Mouse (Mus musculus): ENCODE measurements around the gene Gm27021. TPM values are rescaled to one million over a fixed set of nuclear protein-coding genes. Genes with fewer than 3 reads are reported as not detected.
A peak's percentile ranks its signal among the peaks of the same experiment; 100 is the strongest.

Gene Gm27021
- total and polyA plus RNA-seq, 3 experiments: not detected

GRCm38 (mm10) chr8:120588908-120589771 is 78.7 kb downstream of the Gm27021 start, which contains the start of gene Gins2:
Gene Gins2, minus strand, starts transcription at chr8:120589304.
- Histone ChIP-seq H3K27ac (peak within 1 kb of the TSS; percentile 66), H3K36me3 (ENCODE audit: control insufficient read depth, insufficient read depth, low read length) (no peaks in the 10 kb centered on the region), H3K27me3 (ENCODE audit: control insufficient read depth, insufficient read depth, low read length) (no peaks in the 10 kb centered on the region), H3K79me2 (replicated peaks; ENCODE audit: control insufficient read depth, insufficient read depth, low read length) (no peaks in the 10 kb centered on the region), H3K9ac (ENCODE audit: low read depth, low read length) (peak within 1 kb of the TSS; percentile 55), H3K4me1 (ENCODE audit: control insufficient read depth, insufficient read depth, low read length) (peaks cover 2% of the 10 kb centered on the region; the same call in 1 of the 2 replicates), H3K4me3 (peak within 1 kb of the TSS; percentile 52)
- peak; percentile 98 to 100 for DNase-seq
- under 1% methylated on average over 67 of the region's 67 CpGs for WGBS
- TF ChIP-seq CTCF (IDR thresholded peaks at IDR 0.05): peak; percentile 9; the same call in 1 of the 2 replicates
- TF ChIP-seq POLR2A (IDR thresholded peaks at IDR 0.05; ENCODE audit: insufficient read depth, low read depth, low read length): peak; percentile 82
- TF ChIP-seq EP300 (IDR thresholded peaks at IDR 0.05; ENCODE audit: insufficient read depth, low read depth, low read length): no peak; the same call in 1 of the 2 replicates
- intact Hi-C loops (cut with DNase I): no loop called here

- Histone ChIP-seq H3K79me2 (replicated peaks; ENCODE audit: control insufficient read depth, insufficient read depth, low read length) (no peaks in the 10 kb centered on the region), H3K4me3 (no peak overlapping the region), H3K27me3 (ENCODE audit: control insufficient read depth, insufficient read depth, low read length) (no peaks in the 10 kb centered on the region), H3K9ac (ENCODE audit: low read depth, low read length) (no peak overlapping the region), H3K4me1 (ENCODE audit: control insufficient read depth, insufficient read depth, low read length) (peaks cover 2% of the 10 kb centered on the region; the same call in 1 of the 2 replicates), H3K36me3 (ENCODE audit: control insufficient read depth, insufficient read depth, low read length) (no peaks in the 10 kb centered on the region), H3K27ac (no peak overlapping the region)
- DNase-seq: peak; percentile 60 to 70
- intact Hi-C loops (cut with DNase I): no loop called here
- TF ChIP-seq CTCF (IDR thresholded peaks at IDR 0.05) (no peak), EP300 (IDR thresholded peaks at IDR 0.05; ENCODE audit: insufficient read depth, low read depth, low read length) (peak; percentile 76)
- 67% methylated on average over 10 of the region's 10 CpGs for WGBS
Observed at GRCm38 (mm10) chr8:120585521-120585920, 82.4 kb downstream of the Gm27021 start.

- no peak overlapping the region for H3K4me3 ChIP-seq
- peak in 1 of 2 experiments; percentile 78 for DNase-seq
- H3K9ac ChIP-seq (ENCODE audit: low read depth, low read length): no peak overlapping the region
- H3K36me3 ChIP-seq (ENCODE audit: control insufficient read depth, insufficient read depth, low read length): no peaks in the 10 kb centered on the region
- 66% methylated on average over 8 of the region's 8 CpGs for WGBS
- H3K27me3 ChIP-seq (ENCODE audit: control insufficient read depth, insufficient read depth, low read length): no peaks in the 10 kb centered on the region
- no peak overlapping the region for H3K27ac ChIP-seq
- H3K4me1 ChIP-seq (ENCODE audit: control insufficient read depth, insufficient read depth, low read length): peaks cover 2% of the 10 kb centered on the region; the same call in 1 of the 2 replicates
- TF ChIP-seq CTCF (IDR thresholded peaks at IDR 0.05) (no peak), EP300 (IDR thresholded peaks at IDR 0.05; ENCODE audit: insufficient read depth, low read depth, low read length) (peak; percentile 91), POLR2A (IDR thresholded peaks at IDR 0.05; ENCODE audit: insufficient read depth, low read depth, low read length) (no peak)
- no peaks in the 10 kb centered on the region for H3K79me2 ChIP-seq (replicated peaks; ENCODE audit: control insufficient read depth, insufficient read depth, low read length)
- intact Hi-C loops (cut with DNase I): no loop called here
Observed at GRCm38 (mm10) chr8:120581811-120582210, 86.1 kb downstream of the Gm27021 start.

- H3K79me2 ChIP-seq (replicated peaks; ENCODE audit: control insufficient read depth, insufficient read depth, low read length): no peaks in the 10 kb centered on the region
- WGBS: 91% methylated on average over 12 of the region's 12 CpGs
- TF ChIP-seq EP300 (IDR thresholded peaks at IDR 0.05; ENCODE audit: insufficient read depth, low read depth, low read length) (no peak), CTCF (IDR thresholded peaks at IDR 0.05) (no peak), POLR2A (IDR thresholded peaks at IDR 0.05; ENCODE audit: insufficient read depth, low read depth, low read length) (no peak)
- H3K27ac ChIP-seq: no peak overlapping the region
- no peak for DNase-seq
- H3K27me3 ChIP-seq (ENCODE audit: control insufficient read depth, insufficient read depth, low read length): no peaks in the 10 kb centered on the region
- no peak overlapping the region for H3K9ac ChIP-seq (ENCODE audit: low read depth, low read length)
- no peaks in the 10 kb centered on the region for H3K36me3 ChIP-seq (ENCODE audit: control insufficient read depth, insufficient read depth, low read length)
- peaks cover 2% of the 10 kb centered on the region; the same call in 1 of the 2 replicates for H3K4me1 ChIP-seq (ENCODE audit: control insufficient read depth, insufficient read depth, low read length)
- H3K4me3 ChIP-seq: no peak overlapping the region
- intact Hi-C loops (cut with DNase I): no loop called here
Observed at GRCm38 (mm10) chr8:120581329-120581728, 86.5 kb downstream of the Gm27021 start.

- no peak overlapping the region for H3K9ac ChIP-seq (ENCODE audit: low read depth, low read length)
- no peak overlapping the region for H3K27ac ChIP-seq
- H3K4me3 ChIP-seq: no peak overlapping the region
- H3K79me2 ChIP-seq (replicated peaks; ENCODE audit: control insufficient read depth, insufficient read depth, low read length): no peaks in the 10 kb centered on the region
- H3K27me3 ChIP-seq (ENCODE audit: control insufficient read depth, insufficient read depth, low read length): no peaks in the 10 kb centered on the region
- WGBS: 90% methylated on average over 8 of the region's 8 CpGs
- intact Hi-C loops (cut with DNase I): no loop called here
- TF ChIP-seq CTCF (IDR thresholded peaks at IDR 0.05): no peak
- TF ChIP-seq POLR2A (IDR thresholded peaks at IDR 0.05; ENCODE audit: insufficient read depth, low read depth, low read length): no peak
- TF ChIP-seq EP300 (IDR thresholded peaks at IDR 0.05; ENCODE audit: insufficient read depth, low read depth, low read length): no peak
- no peaks in the 10 kb centered on the region for H3K36me3 ChIP-seq (ENCODE audit: control insufficient read depth, insufficient read depth, low read length)
- no peak for DNase-seq
- H3K4me1 ChIP-seq (ENCODE audit: control insufficient read depth, insufficient read depth, low read length): no peaks in the 10 kb centered on the region
Observed at GRCm38 (mm10) chr8:120580336-120581000, 87.4 kb downstream of the Gm27021 start.

Measured in heart, adult 2 months (tissue).